Mouse (Mus musculus) right cerebral cortex, postnatal 36 days (tissue): ENCODE data around the gene Gm10428.

Source experiments
- DNase-seq, 2 experiments: peaks; one replicate each; pipeline ENCODE4 v3.0.0; 2022; ENCODE audit warnings: low spot score in 2 of 2, mixed read lengths in 1 of 2

The Gm10428 gene

GRCm38 (mm10) chr11:62788935-62789616, 36.2 kb downstream of the Gm10428 start, which contains the start of gene Zfp286:
Gene Zfp286, minus strand, starts transcription at chr11:62789462.
- DNase-seq: peak; percentile 90 to 92

GRCm38 (mm10) chr11:62789617-62789936, 36.7 kb downstream of the Gm10428 start:
- no peak for DNase-seq
